Mouse (Mus musculus) limb, embryonic 14.5 days (tissue): Measurements from ENCODE around the gene Pdss2. TPM values are rescaled to one million over a fixed set of nuclear protein-coding genes. Genes with fewer than 3 reads are reported as not detected.

Source experiments
- ATAC-seq: fragments of 200-750 bp; cut with Nextera tagmentation; 2 replicates; pipeline ENCODE4 v1.8.0; 2017; ENCODE audit warnings: low read depth, moderate number of reproducible peaks, moderate TSS enrichment; ENCODE audit not compliant: low FRiP score
- DNase-seq: peaks from one replicate; pipeline ENCODE4 v3.0.0-alpha.2; 2015; ENCODE audit warnings: low spot score
- H3K27ac ChIP-seq: fragments of 300-500 bp; sonication (generic); replicated peaks from 2 replicates; pipeline ENCODE4 v1.5.1; 2014; ENCODE audit warnings: low read depth, mild to moderate bottlenecking, low read length, moderate library complexity, mixed read lengths
- H3K27me3 ChIP-seq: fragments of 300-500 bp; sonication (generic); 2 replicates; pipeline ENCODE4 v1.6.1; 2014; ENCODE audit warnings: low read length, mixed read lengths; ENCODE audit not compliant: control insufficient read depth, insufficient read depth
- H3K36me3 ChIP-seq: fragments of 300-500 bp; sonication (generic); 2 replicates; pipeline ENCODE4 v1.6.1; 2014; ENCODE audit warnings: mild to moderate bottlenecking, low read length, moderate library complexity, mixed read lengths; ENCODE audit not compliant: control insufficient read depth, insufficient read depth
- H3K4me1 ChIP-seq: fragments of 300-500 bp; sonication (generic); 2 replicates; pipeline ENCODE4 v1.6.1; 2014; ENCODE audit warnings: antibody characterized with exemption, low read length, mixed read lengths; ENCODE audit not compliant: control insufficient read depth, insufficient read depth
- H3K4me2 ChIP-seq: fragments of 300-500 bp; sonication (generic); replicated peaks from 2 replicates; pipeline ENCODE4 v1.6.1; 2014; ENCODE audit warnings: low read depth, mild to moderate bottlenecking, low read length, moderate library complexity; ENCODE audit not compliant: severe bottlenecking
- H3K4me3 ChIP-seq: fragments of 300-500 bp; sonication (generic); replicated peaks from 2 replicates; pipeline ENCODE4 v1.5.1; 2014; ENCODE audit warnings: low read length
- H3K9ac ChIP-seq: fragments of 300-500 bp; sonication (generic); 2 replicates; pipeline ENCODE4 v1.6.1; 2014; ENCODE audit warnings: mild to moderate bottlenecking, low read depth, low read length, moderate library complexity; ENCODE audit not compliant: severe bottlenecking
- H3K9me3 ChIP-seq: fragments of 300-500 bp; sonication (generic); 2 replicates; pipeline ENCODE4 v1.6.1; 2016; ENCODE audit warnings: low read length; ENCODE audit not compliant: control insufficient read depth
- POLR2A ChIP-seq: fragments of 200-500 bp; IDR thresholded peaks from 2 replicates; pipeline ENCODE4 v1.8.0; 2012; ENCODE audit warnings: inconsistent platforms, mild to moderate bottlenecking, moderate library complexity, borderline replicate concordance; ENCODE audit not compliant: insufficient read depth, insufficient read length; ENCODE audit errors: extremely low read depth
- WGBS: fragments of 180-500 bp; shearing (Covaris S2); extraction: QIAGEN DNeasy Blood & Tissue Kit; methylation state at CpG from one replicate; pipeline ENCODE4 v1.1.7; 2014; 5-methylcytosine and 5-hydroxymethylcytosine counted together
- polyA plus RNA-seq, 2 experiments: library from polyadenylated mRNA; depleted of rRNA in 1 of 2; stranded (reverse) in 1 of 2; unstranded in 1 of 2; fragments of >200 nt; fragmentation: Nextera tagmentation in 1 of 2; extraction: Ambion mirVana in 1 of 2; gene quantifications; 2 replicates each; pipeline versions ENCODE4 v1.2.1 to v1.2.3; 2012 to 2014

The Pdss2 gene
- polyA plus RNA-seq, 2 experiments: 8.8 to 10.1 TPM

DNA sequence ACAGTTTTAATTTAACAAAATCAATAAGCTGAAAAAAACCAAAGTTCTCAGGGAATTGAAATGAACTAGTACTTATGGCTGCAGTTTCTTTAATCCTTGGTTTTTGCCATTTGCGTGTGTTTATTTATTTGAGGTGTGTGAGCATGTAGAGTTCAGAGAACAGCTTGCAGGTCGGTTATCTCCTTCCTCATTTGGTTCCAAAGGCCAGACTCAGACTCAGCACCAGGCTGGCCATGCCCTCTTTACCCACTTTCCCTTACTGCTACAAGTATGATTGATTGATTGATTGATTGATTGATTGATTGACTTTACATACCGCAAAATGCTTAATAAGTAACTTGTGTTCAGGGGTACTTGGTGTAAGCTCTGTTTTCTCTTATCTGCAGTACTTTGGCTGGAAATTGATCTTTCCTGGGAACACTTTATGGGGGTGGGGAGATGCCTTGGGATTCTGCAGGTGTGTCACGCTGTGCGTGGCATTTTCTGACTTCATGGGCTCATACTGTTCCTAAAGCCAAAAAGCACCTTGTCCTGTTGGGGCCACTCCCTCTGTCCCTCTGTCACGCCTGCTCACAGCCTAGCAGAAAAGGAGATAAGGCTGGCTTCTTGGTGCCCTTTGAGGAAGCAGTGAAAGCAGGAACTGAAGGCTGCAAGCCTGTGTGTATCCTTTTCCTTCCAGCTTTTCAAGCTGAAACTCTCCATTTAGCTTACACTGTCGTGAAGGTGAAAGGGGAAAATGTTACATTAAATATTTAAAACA, 91.6 kb downstream of the Pdss2 start:
- no peak overlapping the region for H3K9ac ChIP-seq
- peaks cover 3% of the 10 kb centered on the region for H3K4me1 ChIP-seq
- H3K27ac ChIP-seq: no peak overlapping the region
- WGBS: 59% methylated on average over 7 of the region's 7 CpGs
- no peak for TF ChIP-seq POLR2A
- DNase-seq: no peak
- H3K4me3 ChIP-seq: no peak overlapping the region
- H3K36me3 ChIP-seq: no peaks in the 10 kb centered on the region
- no peak for ATAC-seq
- H3K9me3 ChIP-seq: no peaks in the 10 kb centered on the region
- H3K27me3 ChIP-seq: no peaks in the 10 kb centered on the region
- no peak overlapping the region for H3K4me2 ChIP-seq

DNA sequence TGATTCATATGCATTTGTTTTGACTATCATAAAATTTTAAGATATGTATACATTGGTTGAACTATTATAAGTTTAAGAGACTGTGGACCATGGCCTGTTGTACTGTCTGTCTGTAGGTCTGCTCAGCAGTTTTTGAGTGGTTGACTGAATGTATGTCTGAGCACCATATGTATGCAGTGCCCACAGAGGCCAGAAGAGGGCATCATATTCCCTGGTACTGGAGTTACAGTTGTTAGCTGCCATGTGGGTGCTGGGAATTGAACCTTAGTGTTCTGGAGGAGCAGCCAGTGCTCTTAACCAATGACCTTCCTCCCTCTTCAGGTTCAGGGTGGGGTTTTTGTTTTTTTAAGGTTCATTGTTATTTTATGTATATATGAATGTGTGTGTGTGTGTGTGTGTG, 93.9 kb downstream of the Pdss2 start:
- Histone ChIP-seq H3K36me3 (no peaks in the 10 kb centered on the region), H3K4me3 (no peak overlapping the region), H3K9ac (no peak overlapping the region), H3K4me1 (peaks cover 3% of the 10 kb centered on the region), H3K9me3 (no peaks in the 10 kb centered on the region), H3K4me2 (no peak overlapping the region), H3K27ac (no peak overlapping the region), H3K27me3 (no peaks in the 10 kb centered on the region)
- DNase-seq (no peak), ATAC-seq (no peak)
- no peak for TF ChIP-seq POLR2A

DNA sequence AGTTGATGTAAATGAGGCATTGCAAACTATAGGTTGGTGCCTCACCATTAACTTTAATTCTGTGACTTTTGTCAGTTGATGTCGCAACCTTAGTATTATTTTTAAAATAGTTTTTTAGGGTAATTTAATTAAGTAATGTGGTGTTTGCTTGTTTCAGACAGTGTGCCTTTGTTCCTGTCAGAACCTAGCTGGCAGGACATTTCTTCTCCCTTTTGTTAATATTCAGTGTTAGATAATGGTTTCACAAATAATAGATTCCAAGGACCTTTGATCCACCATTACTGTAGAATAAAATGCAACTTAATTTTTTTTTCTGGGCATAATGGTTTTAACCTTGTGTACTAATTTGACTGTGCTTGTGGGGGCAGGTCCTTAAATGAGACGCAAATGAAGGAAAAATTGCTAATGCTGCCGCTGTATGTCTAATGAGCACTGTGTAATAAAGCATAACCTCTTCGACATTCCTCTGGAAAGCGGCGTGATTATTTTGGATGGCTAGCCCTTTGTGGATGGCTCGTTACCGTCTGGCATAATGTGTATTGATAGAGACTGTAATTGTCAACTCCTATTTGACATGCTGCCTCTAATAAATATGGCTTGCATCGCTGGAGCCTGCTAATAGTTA, 96.2 kb downstream of the Pdss2 start:
- Histone ChIP-seq H3K9me3 (no peaks in the 10 kb centered on the region), H3K4me2 (no peak overlapping the region), H3K9ac (no peak overlapping the region), H3K27me3 (no peaks in the 10 kb centered on the region), H3K4me3 (no peak overlapping the region), H3K36me3 (no peaks in the 10 kb centered on the region), H3K4me1 (no peaks in the 10 kb centered on the region), H3K27ac (no peak overlapping the region)
- ATAC-seq: no peak
- WGBS: 66% methylated on average over 9 of the region's 9 CpGs
- no peak for DNase-seq
- TF ChIP-seq POLR2A: no peak

DNA sequence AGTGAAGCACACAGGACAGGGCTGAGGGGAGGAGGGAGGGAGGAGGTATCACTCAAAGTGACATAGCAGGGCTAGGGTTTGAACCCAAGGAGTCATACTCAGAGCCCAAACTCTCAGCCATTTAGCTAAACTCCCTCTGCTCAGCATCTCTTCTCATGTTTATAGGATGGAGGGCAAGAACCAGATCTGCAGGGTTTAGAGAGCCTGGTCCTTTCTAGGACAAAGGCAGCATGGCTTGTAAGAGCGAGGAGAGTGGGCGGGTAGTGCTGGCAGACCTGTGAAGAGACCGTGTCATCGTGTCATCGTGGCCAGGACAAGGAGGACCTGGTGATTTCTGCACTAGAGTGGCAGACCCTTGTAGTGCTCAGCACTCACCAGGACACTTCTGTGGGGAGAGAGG, 99.7 kb downstream of the Pdss2 start:
- TF ChIP-seq POLR2A: no peak
- Histone ChIP-seq H3K36me3 (no peaks in the 10 kb centered on the region), H3K27me3 (no peaks in the 10 kb centered on the region), H3K4me2 (no peak overlapping the region), H3K4me3 (no peak overlapping the region), H3K9ac (no peak overlapping the region), H3K4me1 (no peaks in the 10 kb centered on the region), H3K9me3 (no peaks in the 10 kb centered on the region), H3K27ac (no peak overlapping the region)
- ATAC-seq (no peak), DNase-seq (no peak)
- 93% methylated on average over 5 of the region's 5 CpGs for WGBS

- DNase-seq: no peak
- Histone ChIP-seq H3K4me1 (no peaks in the 10 kb centered on the region), H3K36me3 (no peaks in the 10 kb centered on the region), H3K4me2 (no peak overlapping the region), H3K27me3 (no peaks in the 10 kb centered on the region), H3K27ac (no peak overlapping the region), H3K9me3 (no peaks in the 10 kb centered on the region), H3K9ac (no peak overlapping the region), H3K4me3 (no peak overlapping the region)
- no peak for ATAC-seq
- TF ChIP-seq POLR2A: no peak
- 81% methylated on average over 9 of the region's 9 CpGs for WGBS
Measured at GRCm38 (mm10) chr10:43322446-43323178, 101.3 kb downstream of the Pdss2 start.
